Mouse (Mus musculus): ENCODE measurements around the gene Gm13279.
"Not testable (repeated sequence)": the region's sequence is repeated elsewhere in the genome, so short reads cannot be mapped to it uniquely, and the experiment has no call there.

Gm13279 gene

GRCm38 (mm10) chr4:88793936-88794675 lies 3.1 kb upstream of the Gm13279 start, which contains the start of gene Gm13275:
Gene Gm13275 (plus strand): TSS chr4:88794487.
- DNase-seq (ENCODE audit: extremely low spot score, low read depth, low spot score) = not testable (repeated sequence)

GRCm38 (mm10) chr4:88799365-88799764 lies 2.2 kb downstream of the Gm13279 start, which contains the start of gene Gm13285:
Gene Gm13285 (plus strand): TSS chr4:88799665.
- DNase-seq (ENCODE audit: extremely low spot score, low read depth, low spot score) = not testable (repeated sequence)

- not testable (repeated sequence) for DNase-seq (ENCODE audit: extremely low spot score, low read depth, low spot score)
Observed at GRCm38 (mm10) chr4:88802954-88803353, 5.8 kb downstream of the Gm13279 start, which contains the start of gene Gm13287. Gene Gm13287 (plus strand): TSS chr4:88803254.

- not testable (repeated sequence) for DNase-seq (ENCODE audit: extremely low spot score, low read depth, low spot score)
Observed at GRCm38 (mm10) chr4:88805231-88805630, 8.0 kb downstream of the Gm13279 start, which contains the start of gene Gm13288. Gene Gm13288 (plus strand): TSS chr4:88805531.

GRCm38 (mm10) chr4:88805761-88806160 lies 8.6 kb downstream of the Gm13279 start:
- not testable (repeated sequence) for DNase-seq (ENCODE audit: extremely low spot score, low read depth, low spot score)

GRCm38 (mm10) chr4:88815928-88816327 lies 18.7 kb downstream of the Gm13279 start, which contains the start of gene Ifna7:
Gene Ifna7 (plus strand): TSS chr4:88816228.
- no peak for DNase-seq (ENCODE audit: extremely low spot score, low read depth, low spot score)

GRCm38 (mm10) chr4:88819659-88820058 lies 22.5 kb downstream of the Gm13279 start, which contains the start of gene Ifna11:
Gene Ifna11 (plus strand): TSS chr4:88819959.
- no peak for DNase-seq (ENCODE audit: extremely low spot score, low read depth, low spot score)

- no peak for DNase-seq (ENCODE audit: extremely low spot score, low read depth, low spot score)
Observed at GRCm38 (mm10) chr4:88822995-88823394, 25.8 kb downstream of the Gm13279 start.

- DNase-seq (ENCODE audit: extremely low spot score, low read depth, low spot score) = not testable (repeated sequence)
Observed at GRCm38 (mm10) chr4:88827116-88827515, 29.9 kb downstream of the Gm13279 start, which contains the start of gene Ifna6. Gene Ifna6 (plus strand): TSS chr4:88827416.

- DNase-seq (ENCODE audit: extremely low spot score, low read depth, low spot score) = no peak
Observed at GRCm38 (mm10) chr4:88830523-88830922, 33.3 kb downstream of the Gm13279 start.

- not testable (repeated sequence) for DNase-seq (ENCODE audit: extremely low spot score, low read depth, low spot score)
Observed at GRCm38 (mm10) chr4:88835225-88835624, 38.0 kb downstream of the Gm13279 start, which contains the start of gene Ifna5. Gene Ifna5 (plus strand): TSS chr4:88835525.

GRCm38 (mm10) chr4:88838828-88839227 lies 41.6 kb downstream of the Gm13279 start:
- no peak for DNase-seq (ENCODE audit: extremely low spot score, low read depth, low spot score)

- DNase-seq (ENCODE audit: extremely low spot score, low read depth, low spot score) = no peak
Observed at GRCm38 (mm10) chr4:88840058-88840457, 42.9 kb downstream of the Gm13279 start.

- no peak for DNase-seq (ENCODE audit: extremely low spot score, low read depth, low spot score)
Observed at GRCm38 (mm10) chr4:88841438-88841911, 44.3 kb downstream of the Gm13279 start, which contains the start of gene Ifna4. Gene Ifna4 (plus strand): TSS chr4:88841861.

- no peak for DNase-seq (ENCODE audit: extremely low spot score, low read depth, low spot score)
Observed at GRCm38 (mm10) chr4:88845334-88845733, 48.1 kb downstream of the Gm13279 start.
